Mouse (Mus musculus) intestine, embryonic 16.5 days (tissue): Measurements from ENCODE around the gene Acsf2. TPM values are rescaled to one million over a fixed set of nuclear protein-coding genes. Genes with fewer than 3 reads are reported as not detected.

Experiments
- ATAC-seq: fragments of 200-750 bp; cut with Nextera tagmentation; 2 replicates; pipeline ENCODE4 v1.8.0; 2017; ENCODE audit warnings: moderate TSS enrichment, moderate library complexity
- H3K27ac ChIP-seq: fragments of 300-500 bp; sonication (generic); 2 replicates; pipeline ENCODE4 v1.5.1; 2014; ENCODE audit warnings: mild to moderate bottlenecking, low read length
- H3K27me3 ChIP-seq: fragments of 300-500 bp; sonication (generic); replicated peaks from 2 replicates; pipeline ENCODE4 v1.6.1; 2014; ENCODE audit warnings: low read length, control low read depth, mixed read lengths; ENCODE audit not compliant: control insufficient read depth, insufficient read depth
- H3K36me3 ChIP-seq: fragments of 300-500 bp; sonication (generic); 2 replicates; pipeline ENCODE4 v1.6.1; 2014; ENCODE audit warnings: low read length, control low read depth; ENCODE audit not compliant: control insufficient read depth, insufficient read depth
- H3K4me1 ChIP-seq: fragments of 300-500 bp; sonication (generic); 2 replicates; pipeline ENCODE4 v1.6.1; 2014; ENCODE audit warnings: low read length, control low read depth, mixed read lengths; ENCODE audit not compliant: control insufficient read depth, insufficient read depth
- H3K4me2 ChIP-seq: fragments of 300-500 bp; sonication (generic); 2 replicates; pipeline ENCODE4 v1.6.1; 2014; ENCODE audit warnings: low read depth, low read length, control low read depth
- H3K4me3 ChIP-seq: fragments of 300-500 bp; sonication (generic); 2 replicates; pipeline ENCODE4 v1.5.1; 2014; ENCODE audit warnings: mild to moderate bottlenecking, low read length
- H3K9ac ChIP-seq: fragments of 300-500 bp; sonication (generic); 2 replicates; pipeline ENCODE4 v1.6.1; 2014; ENCODE audit warnings: low read depth, low read length
- H3K9me3 ChIP-seq: fragments of 300-500 bp; sonication (generic); 2 replicates; pipeline ENCODE4 v1.6.1; 2016; ENCODE audit warnings: low read length, control low read depth; ENCODE audit not compliant: control insufficient read depth
- WGBS: fragments of 180-500 bp; shearing (Covaris S2); extraction: QIAGEN DNeasy Blood & Tissue Kit; methylation state at CpG from one replicate; pipeline ENCODE4 v1.1.7; 2014; 5-methylcytosine and 5-hydroxymethylcytosine counted together
- polyA plus RNA-seq: library from polyadenylated mRNA; unstranded; fragments of >200 nt; fragmentation: Nextera tagmentation; extraction: Ambion mirVana; gene quantifications from 2 replicates; pipeline ENCODE4 v1.2.1, GENCODE M21; 2015

The Acsf2 gene
- polyA plus RNA-seq, 1 experiment from 2014 or later: 3.0 TPM

GRCm38 (mm10) chr11:94563383-94563782, 38.3 kb downstream of the Acsf2 start:
- H3K27ac ChIP-seq: no peak overlapping the region
- no peaks in the 10 kb centered on the region; the same call in 1 of the 2 replicates for H3K27me3 ChIP-seq

GRCm38 (mm10) chr11:94558226-94558625, 43.4 kb downstream of the Acsf2 start:
- H3K27ac ChIP-seq: no peak overlapping the region
- H3K4me1 ChIP-seq: no peaks in the 10 kb centered on the region
- H3K36me3 ChIP-seq: no peaks in the 10 kb centered on the region
- no peaks in the 10 kb centered on the region for H3K27me3 ChIP-seq
- H3K9ac ChIP-seq: no peak overlapping the region
- ATAC-seq: no peak
- no peak overlapping the region for H3K4me2 ChIP-seq
- 73% methylated on average over 3 of the region's 3 CpGs for WGBS
- no peak overlapping the region for H3K4me3 ChIP-seq
- no peaks in the 10 kb centered on the region for H3K9me3 ChIP-seq

More at GRCm38 (mm10) chr11:94563383-94563782, 38.3 kb downstream of the Acsf2 start:
- Histone ChIP-seq H3K4me1 (peaks cover 18% of the 10 kb centered on the region), H3K9me3 (no peaks in the 10 kb centered on the region), H3K4me2 (no peak overlapping the region), H3K9ac (no peak overlapping the region), H3K4me3 (no peak overlapping the region), H3K36me3 (no peaks in the 10 kb centered on the region)
- WGBS: 91% methylated on average over 5 of the region's 5 CpGs
- ATAC-seq: no peak

GRCm38 (mm10) chr11:94550442-94550744, 51.3 kb downstream of the Acsf2 start:
- 77% methylated on average over 5 of the region's 5 CpGs for WGBS
- Histone ChIP-seq H3K9me3 (no peaks in the 10 kb centered on the region), H3K4me1 (no peaks in the 10 kb centered on the region; the same call in 1 of the 2 replicates), H3K4me2 (no peak overlapping the region), H3K27me3 (no peaks in the 10 kb centered on the region), H3K36me3 (no peaks in the 10 kb centered on the region), H3K4me3 (no peak overlapping the region), H3K9ac (no peak overlapping the region), H3K27ac (peak overlapping the region; percentile 15; the same call in 1 of the 2 replicates)
- no peak for ATAC-seq

GRCm38 (mm10) chr11:94549691-94550441, 51.8 kb downstream of the Acsf2 start:
- H3K27me3 ChIP-seq: no peaks in the 10 kb centered on the region
- no peaks in the 10 kb centered on the region for H3K36me3 ChIP-seq
- no peak overlapping the region for H3K4me2 ChIP-seq
- no peak for ATAC-seq
- no peaks in the 10 kb centered on the region for H3K9me3 ChIP-seq
- 60% methylated on average over 10 of the region's 10 CpGs for WGBS
- H3K4me3 ChIP-seq: no peak overlapping the region
- H3K9ac ChIP-seq: no peak overlapping the region
- H3K4me1 ChIP-seq: no peaks in the 10 kb centered on the region; the same call in 1 of the 2 replicates
- H3K27ac ChIP-seq: no peak overlapping the region

- peak within 1 kb of the TSS; percentile 88 for H3K9ac ChIP-seq
- 4% methylated on average over 49 of the region's 49 CpGs for whole genome bisulfite sequencing
- peak within 1 kb of the TSS; percentile 81 for H3K4me3 ChIP-seq
- H3K27ac ChIP-seq: peak within 1 kb of the TSS; percentile 86
- peak within 1 kb of the TSS; percentile 85 for H3K4me2 ChIP-seq
- no peaks in the 10 kb centered on the region for H3K27me3 ChIP-seq
- no peaks in the 10 kb centered on the region; the same call in 1 of the 2 replicates for H3K4me1 ChIP-seq
- H3K9me3 ChIP-seq: no peaks in the 10 kb centered on the region
- peak; percentile 86 for ATAC-seq
- H3K36me3 ChIP-seq: no peaks in the 10 kb centered on the region
Measured at GRCm38 (mm10) chr11:94548888-94549690, 52.6 kb downstream of the Acsf2 start, which contains the start of gene Rsad1. TSS of gene Rsad1 (minus strand) at chr11:94549255.

GRCm38 (mm10) chr11:94548041-94548784, 53.5 kb downstream of the Acsf2 start:
- no peaks in the 10 kb centered on the region for H3K36me3 ChIP-seq
- no peaks in the 10 kb centered on the region; the same call in 1 of the 2 replicates for H3K4me1 ChIP-seq
- H3K4me2 ChIP-seq: peak overlapping the region; percentile 85
- peak overlapping the region; percentile 81 for H3K4me3 ChIP-seq
- no peaks in the 10 kb centered on the region for H3K9me3 ChIP-seq
- H3K9ac ChIP-seq: peak overlapping the region; percentile 88
- WGBS: 12% methylated on average over 24 of the region's 24 CpGs
- 0 out of 2 replicates have a peak overlapping the region, but pooled peaks have one; percentile 86 for H3K27ac ChIP-seq
- ATAC-seq: peak; percentile 38
- H3K27me3 ChIP-seq: no peaks in the 10 kb centered on the region

GRCm38 (mm10) chr11:94547271-94547670, 54.4 kb downstream of the Acsf2 start:
- 92% methylated on average over 6 of the region's 6 CpGs for WGBS
- no peaks in the 10 kb centered on the region for H3K36me3 ChIP-seq
- H3K4me3 ChIP-seq: no peak overlapping the region
- no peaks in the 10 kb centered on the region for H3K9me3 ChIP-seq
- no peak for ATAC-seq
- H3K9ac ChIP-seq: no peak overlapping the region
- H3K27ac ChIP-seq: no peak overlapping the region
- no peaks in the 10 kb centered on the region; the same call in 1 of the 2 replicates for H3K4me1 ChIP-seq
- H3K27me3 ChIP-seq: no peaks in the 10 kb centered on the region
- no peak overlapping the region for H3K4me2 ChIP-seq

GRCm38 (mm10) chr11:94546381-94546780, 55.3 kb downstream of the Acsf2 start:
- ATAC-seq: no peak
- WGBS: 91% methylated on average over 5 of the region's 5 CpGs
- Histone ChIP-seq H3K4me3 (no peak overlapping the region), H3K4me1 (no peaks in the 10 kb centered on the region; the same call in 1 of the 2 replicates), H3K27ac (no peak overlapping the region), H3K9ac (no peak overlapping the region), H3K9me3 (no peaks in the 10 kb centered on the region), H3K4me2 (no peak overlapping the region), H3K27me3 (no peaks in the 10 kb centered on the region), H3K36me3 (no peaks in the 10 kb centered on the region)

GRCm38 (mm10) chr11:94544422-94544821, 57.2 kb downstream of the Acsf2 start:
- WGBS: 53% methylated on average over 18 of the region's 18 CpGs
- ATAC-seq: no peak
- no peak overlapping the region for H3K4me3 ChIP-seq

More at GRCm38 (mm10) chr11:94544422-94544821, 57.2 kb downstream of the Acsf2 start:
- Histone ChIP-seq H3K4me2 (0 out of 2 replicates have a peak overlapping the region, but pooled peaks have one; percentile 13), H3K27ac (no peak overlapping the region), H3K4me1 (no peaks in the 10 kb centered on the region), H3K9ac (no peak overlapping the region), H3K9me3 (no peaks in the 10 kb centered on the region), H3K27me3 (no peaks in the 10 kb centered on the region), H3K36me3 (no peaks in the 10 kb centered on the region)
